Mouse (Mus musculus): Measurements from ENCODE around the gene Pamr1.

The Pamr1 gene

GRCm38 (mm10) chr2:102659521-102659830, 109.7 kb downstream of the Pamr1 start:
- DNase-seq (ENCODE audit: low read depth, low spot score) = no peak

GRCm38 (mm10) chr2:102661052-102661451, 111.2 kb downstream of the Pamr1 start:
- no peak for DNase-seq (ENCODE audit: low read depth, low spot score)

DNA sequence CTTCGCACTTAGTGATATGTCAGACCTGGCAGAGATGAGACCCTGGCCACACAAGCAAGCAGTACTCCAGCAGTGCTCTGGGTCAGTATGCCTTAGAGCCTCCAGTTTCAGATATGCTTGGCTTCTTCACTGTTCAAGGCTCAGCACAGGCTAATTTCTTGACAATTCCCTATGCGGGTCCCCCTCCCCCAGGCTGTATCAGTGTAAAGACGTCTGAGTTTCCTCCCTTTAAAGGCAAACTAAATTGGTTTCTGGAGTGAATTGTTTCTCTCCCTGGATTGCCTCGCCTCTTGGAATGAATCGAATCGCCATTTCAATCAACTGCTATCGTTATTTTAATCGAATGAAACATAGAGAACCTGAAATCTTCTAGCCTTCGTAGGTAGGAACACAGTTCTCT, 113.1 kb downstream of the Pamr1 start:
- no peak for DNase-seq (ENCODE audit: low read depth, low spot score)

DNA sequence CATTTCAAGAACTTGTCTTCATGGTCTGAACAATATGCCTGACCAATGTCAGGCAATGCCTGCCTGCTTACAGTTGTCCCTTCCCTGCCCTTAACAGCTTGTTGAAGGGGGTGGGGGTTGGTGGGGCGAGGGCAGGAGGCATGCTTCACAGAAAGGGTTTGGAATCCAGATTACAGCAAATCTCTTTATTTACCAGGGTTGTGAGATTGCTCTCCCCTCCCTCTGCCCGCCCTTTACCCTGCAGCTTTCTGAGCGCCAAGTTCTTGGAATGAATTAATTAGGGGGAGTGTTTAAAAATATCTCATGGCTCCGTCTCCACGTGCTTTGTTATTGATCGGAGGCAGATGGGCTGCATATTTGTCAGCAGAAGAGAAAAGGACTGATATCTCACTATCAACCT, 113.5 kb downstream of the Pamr1 start:
- DNase-seq (ENCODE audit: low read depth, low spot score) = no peak

DNA sequence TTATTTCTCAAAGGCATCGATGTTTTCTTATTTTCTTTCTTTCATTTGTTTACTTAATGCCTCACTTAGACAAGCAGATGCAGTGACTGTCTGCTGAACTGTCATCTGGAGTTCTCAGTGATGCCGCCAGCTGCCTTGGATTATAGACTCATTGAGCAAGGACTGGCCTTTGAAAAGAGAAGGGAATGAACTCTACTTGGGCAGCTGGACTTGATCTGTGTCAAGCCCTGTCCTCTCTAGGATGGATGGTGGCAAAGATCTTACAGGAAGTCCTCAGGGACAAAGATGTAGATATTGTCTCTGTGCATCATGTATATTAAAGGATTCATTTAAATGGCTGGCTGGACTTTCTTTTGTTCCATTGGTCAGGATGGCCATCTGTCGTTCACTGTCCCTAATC, 114.1 kb downstream of the Pamr1 start:
- no peak for DNase-seq (ENCODE audit: low read depth, low spot score)

GRCm38 (mm10) chr2:102667981-102668380, 118.2 kb downstream of the Pamr1 start:
- DNase-seq (ENCODE audit: low read depth, low spot score) = no peak

- DNase-seq (ENCODE audit: low read depth, low spot score) = no peak
These were observed 119.8 kb downstream of the Pamr1 start for GRCm38 (mm10) chr2:102669580-102669979.

DNA sequence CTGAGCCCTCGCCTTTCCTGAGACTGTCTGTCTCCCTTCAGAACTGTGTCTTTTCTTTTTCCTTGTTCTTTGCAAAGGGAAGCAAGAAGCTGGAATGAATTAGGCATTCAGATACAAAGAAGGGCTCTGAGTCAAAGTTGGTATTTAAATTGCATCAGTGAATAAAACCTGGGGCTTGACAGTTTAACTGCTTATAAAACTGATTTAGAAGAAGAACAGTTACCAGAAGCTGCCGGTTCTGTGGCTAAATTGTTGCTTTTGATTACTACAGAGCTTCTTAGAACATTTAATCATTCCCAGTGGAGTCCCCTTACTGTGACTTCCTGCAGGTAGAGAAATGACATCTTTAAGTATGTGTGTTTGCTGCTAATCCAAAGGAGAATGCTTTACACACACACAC, 124.8 kb downstream of the Pamr1 start:
- DNase-seq (ENCODE audit: low read depth, low spot score) = no peak

DNA sequence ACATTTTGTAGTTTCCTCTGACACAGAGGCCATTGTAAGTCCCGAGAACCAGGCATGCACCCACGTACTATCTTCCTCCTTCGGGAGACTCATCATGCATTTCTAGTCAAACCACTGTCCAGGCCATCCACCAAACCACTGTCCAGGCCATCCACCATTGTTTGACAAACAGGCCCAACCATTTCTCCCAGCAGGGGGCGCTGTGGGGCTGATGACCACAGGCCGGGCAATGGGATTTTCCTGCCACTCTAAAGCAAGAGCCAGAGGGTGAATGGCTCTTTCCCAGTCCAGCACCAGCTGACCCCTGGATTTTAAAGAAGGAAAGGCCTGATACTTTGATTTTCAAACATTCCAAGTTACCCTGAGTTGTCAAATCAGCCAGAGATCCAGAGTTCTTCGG, 125.5 kb downstream of the Pamr1 start:
- peak; percentile 47 for DNase-seq (ENCODE audit: low read depth, low spot score)

GRCm38 (mm10) chr2:102676716-102677312, 127.0 kb downstream of the Pamr1 start:
- no peak for DNase-seq (ENCODE audit: low read depth, low spot score)

GRCm38 (mm10) chr2:102677400-102677799, 127.6 kb downstream of the Pamr1 start:
- no peak for DNase-seq (ENCODE audit: low read depth, low spot score)

DNA sequence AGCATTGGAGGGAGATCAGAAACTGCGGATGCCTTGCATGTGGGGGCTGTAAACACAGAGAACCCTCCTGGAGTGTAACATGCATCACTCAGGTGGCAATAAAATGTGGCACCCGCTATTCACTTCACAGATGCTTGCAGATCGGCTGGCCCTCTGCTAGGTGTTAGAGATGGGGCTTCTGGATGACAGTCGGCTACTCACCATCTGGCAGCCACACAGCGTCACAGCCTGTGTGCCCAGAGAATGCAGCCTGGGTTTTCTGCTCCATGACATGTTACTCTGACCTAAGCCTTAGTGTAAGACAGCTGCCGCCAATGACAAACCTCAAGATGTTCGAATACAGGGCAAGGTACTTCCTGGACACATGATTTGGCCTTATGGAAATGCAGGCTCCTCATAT, 131.5 kb downstream of the Pamr1 start:
- no peak for DNase-seq (ENCODE audit: low read depth, low spot score)

DNA sequence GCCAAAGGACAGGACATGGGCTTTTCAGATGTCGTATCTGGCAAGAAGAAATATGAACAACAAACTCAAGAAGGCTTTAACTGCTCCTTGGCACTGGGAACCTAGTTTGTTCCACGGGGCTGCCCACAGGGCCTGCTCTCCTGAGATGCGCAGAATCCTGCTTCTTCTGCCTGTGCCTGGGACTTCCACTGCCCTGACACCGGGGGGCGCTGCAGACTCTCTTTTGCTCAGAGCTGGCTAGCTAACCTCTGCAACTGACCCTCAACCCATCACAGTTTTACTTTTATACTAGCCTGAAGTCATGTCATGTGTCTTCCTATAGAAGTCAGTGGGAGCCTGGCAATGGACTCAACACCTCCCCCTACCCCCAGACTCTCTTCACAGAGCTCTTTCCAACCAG, 132.4 kb downstream of the Pamr1 start:
- DNase-seq (ENCODE audit: low read depth, low spot score) = peak; percentile 29

- DNase-seq (ENCODE audit: low read depth, low spot score) = peak; percentile 47
These were observed 135.7 kb downstream of the Pamr1 start for GRCm38 (mm10) chr2:102685371-102686107.

GRCm38 (mm10) chr2:102686108-102686450, 136.3 kb downstream of the Pamr1 start:
- DNase-seq (ENCODE audit: low read depth, low spot score) = no peak
